Mouse (Mus musculus) embryonic facial prominence, embryonic 15.5 days (tissue): ENCODE measurements at regions not wholly inside any gene's neighbourhood (a gene's known extent, or its start where the extent isn't known, plus 50 kb on each side); places are given as distances from the start of the nearest gene placed in this dataset.

Source experiments
- ATAC-seq: fragments of 200-750 bp; cut with Nextera tagmentation; 2 replicates; pipeline ENCODE4 v1.8.0; 2017; ENCODE audit warnings: low read depth, moderate TSS enrichment; ENCODE audit not compliant: insufficient number of reproducible peaks, low FRiP score, low TSS enrichment
- H3K27ac ChIP-seq: fragments of 300-500 bp; sonication (generic); replicated peaks from 2 replicates; pipeline ENCODE4 v1.5.1; 2015; ENCODE audit warnings: mild to moderate bottlenecking, inconsistent platforms
- H3K27me3 ChIP-seq: fragments of 300-500 bp; sonication (generic); 2 replicates; pipeline ENCODE4 v1.6.1; 2015; ENCODE audit warnings: inconsistent platforms
- H3K36me3 ChIP-seq: fragments of 300-500 bp; sonication (generic); 2 replicates; pipeline ENCODE4 v1.6.1; 2015; ENCODE audit warnings: mild to moderate bottlenecking, inconsistent platforms
- H3K4me1 ChIP-seq: fragments of 300-500 bp; sonication (generic); 2 replicates; pipeline ENCODE4 v1.6.1; 2015; ENCODE audit warnings: inconsistent platforms
- H3K4me2 ChIP-seq: fragments of 300-500 bp; sonication (generic); replicated peaks from 2 replicates; pipeline ENCODE4 v1.6.1; 2015; ENCODE audit warnings: mild to moderate bottlenecking, inconsistent platforms
- H3K4me3 ChIP-seq: fragments of 300-500 bp; sonication (generic); replicated peaks from 2 replicates; pipeline ENCODE4 v1.5.1; 2015; ENCODE audit warnings: mild to moderate bottlenecking, inconsistent platforms
- H3K9ac ChIP-seq: fragments of 300-500 bp; sonication (generic); 2 replicates; pipeline ENCODE4 v1.6.1; 2015; ENCODE audit warnings: inconsistent platforms
- H3K9me3 ChIP-seq: fragments of 300-500 bp; sonication (generic); replicated peaks from 2 replicates; pipeline ENCODE4 v1.6.1; 2016; ENCODE audit warnings: inconsistent platforms
- WGBS: fragments of 180-500 bp; shearing (Covaris S2); methylation state at CpG from one replicate; pipeline ENCODE4 v1.1.7; 2015; 5-methylcytosine and 5-hydroxymethylcytosine counted together

- Histone ChIP-seq H3K4me3 (no peak overlapping the region), H3K27ac (no peak overlapping the region; the same call in 1 of the 2 replicates), H3K4me2 (no peak overlapping the region), H3K9ac (no peak overlapping the region), H3K9me3 (no peaks in the 10 kb centered on the region), H3K36me3 (no peaks in the 10 kb centered on the region), H3K27me3 (no peaks in the 10 kb centered on the region), H3K4me1 (no peaks in the 10 kb centered on the region)
- WGBS = 41% methylated on average over 5 of the region's 5 CpGs
- ATAC-seq = no peak
Observed at GRCm38 (mm10) chr15:51264599-51265163, 2620.0 kb upstream of the Gm7489 start.

DNA sequence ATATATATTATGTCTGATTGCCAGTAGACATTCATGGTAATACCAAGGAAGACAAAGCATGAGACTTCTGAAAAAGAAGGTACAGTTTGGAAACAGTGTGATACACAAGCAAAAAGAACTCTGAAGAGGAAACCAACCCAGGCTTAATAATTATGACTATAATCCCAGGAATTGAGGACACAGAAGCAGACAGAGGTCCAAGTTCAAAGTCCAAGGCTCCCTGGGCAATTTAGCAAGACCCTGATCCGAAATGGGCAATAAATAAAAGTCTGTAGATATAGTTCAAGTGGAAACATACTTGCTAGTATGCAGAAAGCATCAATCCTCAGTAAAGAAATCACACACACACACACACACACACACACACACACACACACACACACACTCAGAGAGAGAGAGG, 2618.7 kb upstream of the Gm7489 start:
- no peaks in the 10 kb centered on the region for H3K27me3 ChIP-seq
- WGBS = 69% methylated on average over 1 of the region's 1 CpGs
- ATAC-seq = no peak
- no peak overlapping the region for H3K27ac ChIP-seq
- H3K9ac ChIP-seq = no peak overlapping the region
- no peak overlapping the region for H3K4me2 ChIP-seq
- H3K9me3 ChIP-seq = no peaks in the 10 kb centered on the region
- no peaks in the 10 kb centered on the region for H3K4me1 ChIP-seq
- no peaks in the 10 kb centered on the region for H3K36me3 ChIP-seq
- H3K4me3 ChIP-seq = no peak overlapping the region

GRCm38 (mm10) chr15:51271632-51272312, 2612.9 kb upstream of the Gm7489 start:
- no peak for ATAC-seq
- Histone ChIP-seq H3K4me1 (peaks cover 13% of the 10 kb centered on the region; the same call in 1 of the 2 replicates), H3K4me3 (no peak overlapping the region), H3K27me3 (no peaks in the 10 kb centered on the region), H3K4me2 (no peak overlapping the region), H3K36me3 (no peaks in the 10 kb centered on the region), H3K9ac (no peak overlapping the region), H3K27ac (peak overlapping the region; percentile 60; the same call in 1 of the 2 replicates), H3K9me3 (no peaks in the 10 kb centered on the region)
- WGBS = 76% methylated on average over 9 of the region's 9 CpGs

- no peak overlapping the region for H3K4me2 ChIP-seq
- H3K36me3 ChIP-seq = no peaks in the 10 kb centered on the region
- 79% methylated on average over 2 of the region's 2 CpGs for WGBS
- H3K27ac ChIP-seq = 0 out of 2 replicates have a peak overlapping the region, but pooled peaks have one; percentile 22
- no peak overlapping the region for H3K9ac ChIP-seq
- H3K9me3 ChIP-seq = no peaks in the 10 kb centered on the region
- ATAC-seq = no peak
- H3K4me1 ChIP-seq = no peaks in the 10 kb centered on the region
- no peak overlapping the region for H3K4me3 ChIP-seq
- no peaks in the 10 kb centered on the region for H3K27me3 ChIP-seq
Observed at GRCm38 (mm10) chr15:51285334-51285733, 2599.4 kb upstream of the Gm7489 start.

- no peak for ATAC-seq
- Histone ChIP-seq H3K9ac (no peak overlapping the region), H3K27me3 (no peaks in the 10 kb centered on the region), H3K4me1 (no peaks in the 10 kb centered on the region), H3K9me3 (no peaks in the 10 kb centered on the region), H3K4me3 (no peak overlapping the region), H3K4me2 (no peak overlapping the region), H3K27ac (peak overlapping the region; percentile 44; the same call in 1 of the 2 replicates), H3K36me3 (no peaks in the 10 kb centered on the region)
- 61% methylated on average over 3 of the region's 3 CpGs for whole genome bisulfite sequencing
Observed at GRCm38 (mm10) chr15:51286352-51286751, 2598.4 kb upstream of the Gm7489 start.

- WGBS = 15% methylated on average over 9 of the region's 9 CpGs
- H3K36me3 ChIP-seq = no peaks in the 10 kb centered on the region
- H3K27me3 ChIP-seq = no peaks in the 10 kb centered on the region
- peak overlapping the region; percentile 25 for H3K4me3 ChIP-seq
- no peak overlapping the region for H3K9ac ChIP-seq
- H3K4me1 ChIP-seq = no peaks in the 10 kb centered on the region
- H3K27ac ChIP-seq = peak overlapping the region; percentile 82
- H3K9me3 ChIP-seq = no peaks in the 10 kb centered on the region
- peak overlapping the region; percentile 35 for H3K4me2 ChIP-seq
- ATAC-seq = no peak
Observed at GRCm38 (mm10) chr15:51288911-51289432, 2595.7 kb upstream of the Gm7489 start.

GRCm38 (mm10) chr15:51289916-51290315, 2594.8 kb upstream of the Gm7489 start:
- WGBS = 48% methylated on average over 9 of the region's 9 CpGs
- Histone ChIP-seq H3K4me2 (peak overlapping the region; percentile 35), H3K4me3 (peak overlapping the region; percentile 25), H3K36me3 (no peaks in the 10 kb centered on the region), H3K9ac (no peak overlapping the region), H3K27me3 (no peaks in the 10 kb centered on the region), H3K9me3 (no peaks in the 10 kb centered on the region), H3K27ac (peak overlapping the region; percentile 82), H3K4me1 (no peaks in the 10 kb centered on the region)
- ATAC-seq = no peak

DNA sequence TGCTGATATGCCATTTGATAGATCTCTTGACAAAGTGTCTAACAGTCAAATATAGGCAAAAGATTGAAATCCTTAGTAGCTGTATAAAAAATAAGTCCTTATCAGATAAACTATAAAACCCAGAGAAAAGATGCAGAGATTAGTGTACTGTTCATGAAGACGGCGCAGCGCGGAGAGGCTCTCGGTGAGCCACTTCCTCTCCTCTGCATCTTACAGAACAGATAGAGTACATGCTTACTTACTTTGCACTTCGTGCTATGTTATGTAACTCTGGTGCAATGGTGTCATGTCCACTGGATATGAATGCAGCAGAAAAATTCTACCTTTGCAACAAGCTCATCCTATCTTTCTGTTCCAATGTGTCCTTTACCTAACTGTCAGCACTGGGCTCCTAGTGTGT, 2593.5 kb upstream of the Gm7489 start:
- H3K9me3 ChIP-seq = no peaks in the 10 kb centered on the region
- no peak overlapping the region for H3K4me2 ChIP-seq
- H3K27ac ChIP-seq = no peak overlapping the region
- no peaks in the 10 kb centered on the region for H3K27me3 ChIP-seq
- ATAC-seq = no peak
- H3K4me1 ChIP-seq = no peaks in the 10 kb centered on the region
- no peak overlapping the region for H3K4me3 ChIP-seq
- no peak overlapping the region for H3K9ac ChIP-seq
- no peaks in the 10 kb centered on the region for H3K36me3 ChIP-seq
- WGBS = 89% methylated on average over 6 of the region's 6 CpGs

GRCm38 (mm10) chr15:51296841-51297240, 2587.9 kb upstream of the Gm7489 start:
- H3K36me3 ChIP-seq = no peaks in the 10 kb centered on the region
- no peak overlapping the region for H3K27ac ChIP-seq
- H3K9me3 ChIP-seq = no peaks in the 10 kb centered on the region
- H3K9ac ChIP-seq = no peak overlapping the region
- H3K27me3 ChIP-seq = no peaks in the 10 kb centered on the region
- ATAC-seq = no peak
- no peak overlapping the region for H3K4me2 ChIP-seq
- H3K4me3 ChIP-seq = no peak overlapping the region
- no peaks in the 10 kb centered on the region for H3K4me1 ChIP-seq

DNA sequence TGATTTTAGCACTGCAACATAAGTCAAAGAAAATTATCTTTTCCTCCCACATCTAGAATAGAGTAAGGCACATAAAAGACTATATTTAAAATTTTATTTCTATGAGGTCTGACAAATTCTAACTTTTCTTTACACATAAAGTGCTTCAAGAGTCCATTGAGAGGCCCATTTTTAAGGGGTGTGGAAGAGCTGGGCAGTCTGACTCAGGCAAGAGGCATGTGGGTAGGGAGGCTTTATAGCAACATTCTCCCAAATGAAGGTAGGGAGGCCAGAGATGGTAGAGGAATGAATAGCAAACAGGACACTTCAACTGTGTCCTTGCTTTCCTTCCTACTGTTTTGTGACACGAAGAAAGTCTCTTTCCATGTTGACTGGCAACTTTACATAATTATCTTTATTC, 2566.6 kb upstream of the Gm7489 start:
- H3K27ac ChIP-seq = no peak overlapping the region
- ATAC-seq = no peak
- H3K27me3 ChIP-seq = no peaks in the 10 kb centered on the region
- H3K9me3 ChIP-seq = no peaks in the 10 kb centered on the region
- H3K4me3 ChIP-seq = no peak overlapping the region
- 94% methylated on average over 1 of the region's 1 CpGs for WGBS
- H3K9ac ChIP-seq = no peak overlapping the region
- no peaks in the 10 kb centered on the region for H3K4me1 ChIP-seq
- no peaks in the 10 kb centered on the region for H3K36me3 ChIP-seq
- H3K4me2 ChIP-seq = no peak overlapping the region

GRCm38 (mm10) chr15:51318760-51319159, 2565.9 kb upstream of the Gm7489 start:
- Histone ChIP-seq H3K9ac (no peak overlapping the region), H3K4me3 (no peak overlapping the region), H3K27ac (no peak overlapping the region), H3K36me3 (no peaks in the 10 kb centered on the region), H3K27me3 (no peaks in the 10 kb centered on the region), H3K4me2 (no peak overlapping the region), H3K4me1 (no peaks in the 10 kb centered on the region), H3K9me3 (no peaks in the 10 kb centered on the region)
- WGBS = 70% methylated on average over 2 of the region's 2 CpGs
- ATAC-seq = no peak
